Mouse (Mus musculus) CH12.LX (cell line): ENCODE results near the gene Foxr1. TPM values are rescaled to one million over a fixed set of nuclear protein-coding genes. Genes with fewer than 3 reads are reported as not detected.

Source experiments
- DNase-seq: peaks from one replicate; pipeline ENCODE4 v3.0.0-alpha.2; 2013; ENCODE audit errors: extremely low read depth
- H3K27ac ChIP-seq: 2 replicates; pipeline ENCODE4 v1.5.1; 2012; ENCODE audit warnings: low read depth, mild to moderate bottlenecking, control low read depth, moderate library complexity; ENCODE audit not compliant: insufficient read depth
- H3K27me3 ChIP-seq: replicated peaks from 2 replicates; pipeline ENCODE3; 2012; ENCODE audit warnings: inconsistent platforms
- H3K36me3 ChIP-seq, 2 experiments: replicated peaks in 1 of 2; 2 replicates each; pipeline versions ENCODE3 to v1.6.1; 2012; ENCODE audit warnings: inconsistent platforms in 1 of 2, low read length in 1 of 2, mild to moderate bottlenecking in 1 of 2, mixed read lengths in 1 of 2, moderate library complexity in 1 of 2; ENCODE audit not compliant: control insufficient read depth in 1 of 2, insufficient read depth in 1 of 2
- H3K4me1 ChIP-seq, 2 experiments: 2 replicates each; pipeline ENCODE4 v1.6.1; 2012; ENCODE audit warnings: inconsistent platforms in 1 of 2, moderate library complexity in 1 of 2; ENCODE audit not compliant: insufficient read depth in 2 of 2, control insufficient read depth in 1 of 2
- H3K4me2 ChIP-seq: 2 replicates; pipeline ENCODE4 v1.6.1; 2012; ENCODE audit warnings: low read depth, mild to moderate bottlenecking, control low read depth; ENCODE audit not compliant: poor library complexity, insufficient read depth, severe bottlenecking
- H3K4me3 ChIP-seq, 3 experiments: fragments of 150-350 bp in 1 of 3; sonication (generic) in 1 of 3; replicated peaks in 1 of 3; 2 replicates each; pipeline versions ENCODE3 to v1.5.1; 2011 to 2012; ENCODE audit warnings: low read depth in 2 of 3, low read length in 2 of 3, mild to moderate bottlenecking in 2 of 3, moderate library complexity in 2 of 3, control low read depth in 1 of 3, improper control_type of control experiment in 1 of 3, inconsistent platforms in 1 of 3, mixed read lengths in 1 of 3; ENCODE audit not compliant: poor library complexity in 1 of 3
- H3K79me2 ChIP-seq: replicated peaks from 2 replicates; pipeline ENCODE4 v1.6.1; 2012; ENCODE audit warnings: mild to moderate bottlenecking, moderate library complexity; ENCODE audit not compliant: control insufficient read depth, poor library complexity, insufficient read depth, severe bottlenecking; ENCODE audit errors: extremely low read depth
- H3K9ac ChIP-seq: 2 replicates; pipeline ENCODE4 v1.6.1; 2012; ENCODE audit warnings: low read depth, mild to moderate bottlenecking, control low read depth, moderate library complexity; ENCODE audit not compliant: insufficient read depth
- H3K9me3 ChIP-seq: replicated peaks from 2 replicates; pipeline ENCODE3; 2012; ENCODE audit warnings: low read length, inconsistent platforms, mixed read lengths
- BHLHE40 ChIP-seq: IDR thresholded peaks from 2 replicates; pipeline ENCODE4 v1.6.1; 2011; ENCODE audit warnings: mild to moderate bottlenecking, low read depth, low read length, improper control_type of control experiment
- CHD1 ChIP-seq: IDR thresholded peaks from 2 replicates; pipeline ENCODE4 v1.6.1; 2012; ENCODE audit warnings: low read depth, low read length, improper control_type of control experiment, inconsistent platforms
- CHD2 ChIP-seq: IDR thresholded peaks from 2 replicates; pipeline ENCODE4 v1.6.1; 2011; ENCODE audit warnings: low read length, improper control_type of control experiment
- CTCF ChIP-seq, 2 experiments: IDR thresholded peaks in 1 of 2; conservative IDR thresholded peaks in 1 of 2; 2 replicates each; pipeline ENCODE4 v1.5.1; 2011 to 2012; ENCODE audit warnings: low read depth in 2 of 2, low read length in 2 of 2, improper control_type of control experiment in 1 of 2, inconsistent platforms in 1 of 2, mild to moderate bottlenecking in 1 of 2, moderate library complexity in 1 of 2
- E2F4 ChIP-seq: IDR thresholded peaks from 2 replicates; pipeline ENCODE4 v1.6.1; 2011; ENCODE audit warnings: low read depth, low read length, improper control_type of control experiment; ENCODE audit not compliant: insufficient replicate concordance
- ELF1 ChIP-seq: IDR thresholded peaks from 2 replicates; pipeline ENCODE4 v1.6.1; 2014; ENCODE audit warnings: low read depth, mild to moderate bottlenecking, inconsistent platforms, low read length, improper control_type of control experiment
- EP300 ChIP-seq: IDR thresholded peaks from 2 replicates; pipeline ENCODE4 v1.6.1; 2011; ENCODE audit warnings: low read length, improper control_type of control experiment
- ETS1 ChIP-seq: conservative IDR thresholded peaks from 2 replicates; pipeline ENCODE4 v1.6.1; 2012; ENCODE audit warnings: low read depth, mild to moderate bottlenecking, inconsistent platforms, low read length, improper control_type of control experiment, moderate library complexity
- GABPA ChIP-seq: IDR thresholded peaks from 2 replicates; pipeline ENCODE4 v1.6.1; 2012; ENCODE audit warnings: low read depth, low read length, improper control_type of control experiment, inconsistent platforms; ENCODE audit not compliant: insufficient replicate concordance
- HCFC1 ChIP-seq: IDR thresholded peaks from 2 replicates; pipeline ENCODE4 v1.6.1; 2012; ENCODE audit warnings: low read depth, mild to moderate bottlenecking, inconsistent platforms, low read length, improper control_type of control experiment
- IRF4 ChIP-seq: IDR thresholded peaks from 2 replicates; pipeline ENCODE4 v1.6.1; 2014; ENCODE audit warnings: low read depth, mild to moderate bottlenecking, inconsistent platforms, low read length, improper control_type of control experiment
- JUN ChIP-seq: IDR thresholded peaks from 2 replicates; pipeline ENCODE4 v1.6.1; 2011; ENCODE audit warnings: low read depth, mild to moderate bottlenecking, low read length, improper control_type of control experiment, moderate library complexity; ENCODE audit not compliant: insufficient read depth
- JUND ChIP-seq: conservative IDR thresholded peaks from 2 replicates; pipeline ENCODE4 v1.6.1; 2011; ENCODE audit warnings: low read depth, low read length, improper control_type of control experiment
- KAT2A ChIP-seq: IDR thresholded peaks from 2 replicates; pipeline ENCODE4 v1.6.1; 2012; ENCODE audit warnings: low read length, improper control_type of control experiment, inconsistent platforms; ENCODE audit not compliant: insufficient replicate concordance
- MAFK ChIP-seq: IDR thresholded peaks from 2 replicates; pipeline ENCODE4 v1.6.1; 2011; ENCODE audit warnings: low read length, improper control_type of control experiment; ENCODE audit not compliant: insufficient replicate concordance
- MAX ChIP-seq: IDR thresholded peaks from 2 replicates; pipeline ENCODE4 v1.6.1; 2011; ENCODE audit warnings: low read length, improper control_type of control experiment
- MAZ ChIP-seq: IDR thresholded peaks from 2 replicates; pipeline ENCODE4 v1.6.1; 2012; ENCODE audit warnings: low read depth, mild to moderate bottlenecking, inconsistent platforms, low read length, improper control_type of control experiment, moderate library complexity
- MEF2A ChIP-seq: IDR thresholded peaks from 2 replicates; pipeline ENCODE4 v1.6.1; 2014; ENCODE audit warnings: low read depth, mild to moderate bottlenecking, inconsistent platforms, low read length, improper control_type of control experiment, borderline replicate concordance
- MXI1 ChIP-seq: IDR thresholded peaks from 2 replicates; pipeline ENCODE4 v1.6.1; 2011; ENCODE audit warnings: mild to moderate bottlenecking, low read depth, low read length, improper control_type of control experiment
- MYC ChIP-seq: IDR thresholded peaks from 2 replicates; pipeline ENCODE4 v1.6.1; 2011; ENCODE audit warnings: low read depth, mild to moderate bottlenecking, improper control_type of control experiment, low read length
- NELFE ChIP-seq: IDR thresholded peaks from 2 replicates; pipeline ENCODE4 v1.6.1; 2011; ENCODE audit warnings: low read depth, low read length, improper control_type of control experiment
- NRF1 ChIP-seq: IDR thresholded peaks from 2 replicates; pipeline ENCODE4 v1.6.1; 2014; ENCODE audit warnings: low read depth, mild to moderate bottlenecking, inconsistent platforms, low read length, improper control_type of control experiment, moderate library complexity
- PAX5 ChIP-seq: IDR thresholded peaks from 2 replicates; pipeline ENCODE4 v1.6.1; 2012; ENCODE audit warnings: low read length, inconsistent platforms, mixed read lengths
- POLR2A ChIP-seq: IDR thresholded peaks from 2 replicates; pipeline ENCODE4 v1.6.1; 2011; ENCODE audit warnings: low read depth, mild to moderate bottlenecking, improper control_type of control experiment, low read length
- POLR2AphosphoS2 ChIP-seq: IDR thresholded peaks from 2 replicates; pipeline ENCODE4 v1.6.1; 2011; ENCODE audit warnings: low read depth, low read length, improper control_type of control experiment
- RAD21 ChIP-seq: IDR thresholded peaks from 2 replicates; pipeline ENCODE4 v1.6.1; 2011; ENCODE audit warnings: low read depth, mild to moderate bottlenecking, low read length, improper control_type of control experiment, moderate library complexity
- RCOR1 ChIP-seq: conservative IDR thresholded peaks from 2 replicates; pipeline ENCODE4 v1.6.1; 2012; ENCODE audit warnings: low read depth, mild to moderate bottlenecking, inconsistent platforms, low read length, improper control_type of control experiment
- SIN3A ChIP-seq: IDR thresholded peaks from 2 replicates; pipeline ENCODE4 v1.6.1; 2012; ENCODE audit warnings: low read length, improper control_type of control experiment, inconsistent platforms
- SMC3 ChIP-seq: IDR thresholded peaks from 2 replicates; pipeline ENCODE4 v1.6.1; 2011; ENCODE audit warnings: low read depth, low read length, improper control_type of control experiment
- TBP ChIP-seq: conservative IDR thresholded peaks from 2 replicates; pipeline ENCODE4 v1.6.1; 2011; ENCODE audit warnings: low read depth, low read length, improper control_type of control experiment
- TCF12 ChIP-seq: IDR thresholded peaks from 2 replicates; pipeline ENCODE4 v1.6.1; 2014; ENCODE audit warnings: low read depth, mild to moderate bottlenecking, inconsistent platforms, low read length, improper control_type of control experiment
- UBTF ChIP-seq: IDR thresholded peaks from 2 replicates; pipeline ENCODE4 v1.6.1; 2012; ENCODE audit warnings: low read depth, mild to moderate bottlenecking, inconsistent platforms, low read length, improper control_type of control experiment, moderate library complexity
- USF1 ChIP-seq: IDR thresholded peaks from 2 replicates; pipeline ENCODE4 v1.6.1; 2014; ENCODE audit warnings: low read depth, mild to moderate bottlenecking, inconsistent platforms, low read length, improper control_type of control experiment
- USF2 ChIP-seq: conservative IDR thresholded peaks from 2 replicates; pipeline ENCODE4 v1.6.1; 2011; ENCODE audit warnings: low read depth, low read length, improper control_type of control experiment
- ZC3H11A ChIP-seq: IDR thresholded peaks from 2 replicates; pipeline ENCODE4 v1.6.1; 2012; ENCODE audit warnings: low read depth, mild to moderate bottlenecking, inconsistent platforms, low read length, improper control_type of control experiment
- ZKSCAN1 ChIP-seq: IDR thresholded peaks from 2 replicates; pipeline ENCODE4 v1.6.1; 2012; ENCODE audit warnings: low read depth, inconsistent platforms, low read length, improper control_type of control experiment, borderline replicate concordance
- ZMIZ1 ChIP-seq: IDR thresholded peaks from 2 replicates; pipeline ENCODE4 v1.6.1; 2012; ENCODE audit warnings: low read depth, mild to moderate bottlenecking, inconsistent platforms, low read length, improper control_type of control experiment
- ZNF384 ChIP-seq: IDR thresholded peaks from 2 replicates; pipeline ENCODE4 v1.6.1; 2012; ENCODE audit warnings: low read depth, low read length, improper control_type of control experiment, inconsistent platforms
- dilution Hi-C: fragments of 300-500 bp; cut with MboI; formaldehyde crosslinking; loops from 2 replicates; pipeline ENCODE4 v1.14.3; 2020; ENCODE audit warnings: low sequenced_read_pairs; ENCODE audit not compliant: extremely low pct_unique_long_range_greater_than_20kb, extremely low pct_ligation_motif_present
- in situ Hi-C: fragments of 300-500 bp; cut with MboI; formaldehyde crosslinking; loops from 3 replicates; pipeline ENCODE4 v1.14.3; 2019; ENCODE audit warnings: low sequenced_read_pairs, low pct_ligation_motif_present, low pct_unique_long_range_greater_than_20kb, mixed read lengths
- polyA plus RNA-seq: library from polyadenylated mRNA; unstranded; fragments of >175 nt; gene quantifications from 2 replicates; pipeline ENCODE4 v1.2.1, GENCODE M21; 2012; ENCODE audit warnings: low read depth; ENCODE audit not compliant: insufficient read length
- total RNA-seq, 2 experiments: library from RNA; depleted of rRNA; stranded (reverse); fragments of 300-350 nt in 1 of 2; fragments of >200 nt in 1 of 2; gene quantifications; 2 replicates each; pipeline ENCODE4 v1.2.3; 2012 to 2014

Foxr1 gene
- total and polyA plus RNA-seq, 3 experiments: 0.21 to 1.4 TPM; not detected in 1

DNA sequence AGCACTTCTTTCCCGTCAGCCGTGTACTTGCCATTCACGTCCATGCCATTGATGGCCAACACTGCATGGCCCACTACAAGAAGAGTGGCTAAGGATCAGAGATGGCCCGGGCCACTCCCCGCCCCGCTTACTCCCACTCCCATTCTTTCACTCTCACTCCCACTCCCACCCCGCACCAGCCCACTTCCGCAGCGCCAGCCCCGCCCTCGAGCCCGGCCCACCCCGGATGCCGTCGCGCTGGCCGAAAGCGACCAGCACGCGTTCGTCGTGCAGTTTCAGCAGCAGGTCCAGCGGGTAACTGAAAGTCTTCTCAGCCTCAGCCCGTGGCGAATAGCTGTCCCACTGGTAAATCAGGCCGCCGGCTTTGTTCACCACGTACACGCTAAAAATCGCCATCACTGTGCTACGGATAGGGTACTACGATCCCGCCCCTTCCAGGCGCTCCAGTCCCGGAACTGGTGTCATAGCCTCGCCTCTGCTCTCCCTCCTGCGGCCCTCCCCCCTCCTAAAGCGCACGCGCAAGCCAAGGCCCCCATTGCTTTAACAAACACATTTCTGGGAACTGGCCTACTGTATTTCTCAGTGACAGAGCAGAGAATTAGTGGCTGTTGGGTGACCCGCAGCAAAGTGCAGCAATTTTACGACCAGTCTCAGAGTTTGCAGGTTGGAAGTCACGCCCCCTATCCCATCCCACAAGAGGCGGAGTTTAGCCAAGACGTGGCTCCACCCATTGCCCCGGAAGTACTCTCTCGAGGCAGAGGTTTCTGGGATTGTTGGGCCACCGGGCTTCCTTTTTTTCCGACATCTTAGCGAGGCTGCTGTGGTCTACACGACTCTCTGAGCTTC is 33.8 kb downstream of the Foxr1 start, which contains the start of the genes Rps25 and Trappc4:
Rps25 (plus strand) TSS at position 234 of the 846 bp plus-strand sequence.
Trappc4 (minus strand) TSS at position 695 of the 846 bp plus-strand sequence.
- Histone ChIP-seq H3K9ac (peak within 1 kb of the TSS; percentile 95), H3K9me3 (no peaks in the 10 kb centered on the region), H3K36me3 (peaks cover 55 to 71% of the 10 kb centered on the region in 2 experiments), H3K27me3 (no peaks in the 10 kb centered on the region), H3K4me3 (peak within 1 kb of the TSS; percentile 91 to 95 (median 95)), H3K27ac (peak within 1 kb of the TSS; percentile 86), H3K4me2 (peak within 1 kb of the TSS; percentile 77), H3K4me1 (peaks cover 11 to 55% of the 10 kb centered on the region in 2 experiments), H3K79me2 (peaks cover 39% of the 10 kb centered on the region)
- peak; percentile 42 for TF ChIP-seq NELFE
- no peak for TF ChIP-seq MAFK
- no peak for TF ChIP-seq JUND
- peak; percentile 81 for TF ChIP-seq SIN3A
- TF ChIP-seq MAZ: peak; percentile 76
- TF ChIP-seq ZC3H11A: no peak
- TF ChIP-seq NRF1: peak; percentile 87
- TF ChIP-seq USF1: no peak
- no peak for TF ChIP-seq SMC3
- peak; percentile 73 for TF ChIP-seq POLR2A
- TF ChIP-seq PAX5: no peak
- TF ChIP-seq RAD21: no peak
- TF ChIP-seq POLR2AphosphoS2: peak; percentile 64; the same call in 1 of the 2 replicates
- peak; percentile 84 for TF ChIP-seq ELF1
- TF ChIP-seq IRF4: peak; percentile 46
- no peak; the same call in 1 of the 2 replicates for TF ChIP-seq GABPA
- TF ChIP-seq USF2: no peak
- peak; percentile 79 for TF ChIP-seq MAX
- TF ChIP-seq ZKSCAN1: no peak
- TF ChIP-seq MEF2A: 0 out of 2 replicates have a peak, but pooled peaks have one; percentile 28
- peak; percentile 66 for TF ChIP-seq TCF12
- no peak for TF ChIP-seq UBTF
- 0 out of 2 replicates have a peak, but pooled peaks have one; percentile 45 for TF ChIP-seq RCOR1
- no peak for TF ChIP-seq CHD1
- TF ChIP-seq MXI1: peak; percentile 84
- peak; percentile 46; the same call in 1 of the 2 replicates for TF ChIP-seq MYC
- 0 out of 2 replicates have a peak, but pooled peaks have one; percentile 24 for TF ChIP-seq E2F4
- TF ChIP-seq JUN: no peak
- TF ChIP-seq ETS1: no peak
- peak; percentile 85 for TF ChIP-seq TBP
- TF ChIP-seq BHLHE40: peak; percentile 52
- TF ChIP-seq EP300: no peak
- peak; percentile 90 for TF ChIP-seq CHD2
- TF ChIP-seq ZNF384: no peak; the same call in 1 of the 2 replicates
- no peak for TF ChIP-seq CTCF (conservative IDR thresholded peaks at IDR 0.05 in 1 of 2, IDR thresholded peaks at IDR 0.05 in 1 of 2; ENCODE audit: low read depth in 2 of 2, low read length in 2 of 2)
- TF ChIP-seq KAT2A: peak; percentile 92; the same call in 1 of the 2 replicates
- TF ChIP-seq ZMIZ1: peak; percentile 63
- TF ChIP-seq HCFC1: peak; percentile 87
- in situ Hi-C loops (no loop called here), dilution Hi-C loops (no loop called here)
- DNase-seq: peak; percentile 93
